ENCODE assay signal across 9 mouse cellular contexts in genomic region chr2:144086183-144086847, GRCm38 (mm10). TPM values are rescaled to one million over a fixed set of nuclear protein-coding genes. Genes with fewer than 3 reads are reported as not detected.
A peak's percentile ranks its signal among the peaks of the same experiment; 100 is the strongest.
DNase-seq lines count a peak whose midpoint lies in the region; ATAC-seq and TF ChIP-seq lines count a peak whose summit lies in the region.
"Had no signal": no experiment of that assay in that cellular context is flagged by ENCODE, and none has a peak within 500 bp of the region (broad histone marks: within the 10 kb centered on the region; RNA-seq: fewer than 3 reads in every experiment).

No protein-coding gene starts in this region.

- peaks cover 45% of the 10 kb centered on the region for H3K4me1 ChIP-seq in E14TG2a.4 (replicated peaks; ENCODE audit: low read depth, low read length)
- H3K4me1 ChIP-seq in heart, embryonic 12.5 days (replicated peaks): peaks cover 12% of the 10 kb centered on the region
- H3K4me1 ChIP-seq in kidney, embryonic 16.5 days (ENCODE audit: insufficient read depth, low read length): peaks cover 21% of the 10 kb centered on the region; the same call in 1 of the 2 replicates
- H3K4me1 ChIP-seq in midbrain, embryonic 13.5 days (replicated peaks): peaks cover 4% of the 10 kb centered on the region

- 25% methylated on average over 18 of the region's 18 CpGs for WGBS in heart, embryonic 12.5 days
- 22% methylated on average over 18 of the region's 18 CpGs for WGBS in kidney, embryonic 16.5 days
- 28% methylated on average over 18 of the region's 18 CpGs for WGBS in midbrain, embryonic 13.5 days

- H3K9ac ChIP-seq in heart, embryonic 12.5 days: no peak overlapping the region
- peak overlapping the region; percentile 51; the same call in 1 of the 2 replicates for H3K9ac ChIP-seq in kidney, embryonic 16.5 days (replicated peaks; ENCODE audit: low read length)
- H3K9ac ChIP-seq in midbrain, embryonic 13.5 days (replicated peaks): 0 out of 2 replicates have a peak overlapping the region, but pooled peaks have one; percentile 32

- ATAC-seq in heart, embryonic 12.5 days (ENCODE audit: insufficient number of reproducible peaks, low FRiP score): no peak
- peak; percentile 72 for ATAC-seq in kidney, embryonic 16.5 days (ENCODE audit: low FRiP score, low TSS enrichment)
- ATAC-seq in midbrain, embryonic 13.5 days: no peak
- no peak for ATAC-seq in monocyte, adult 5-6 weeks (replicated peaks; ENCODE audit: insufficient number of reproducible peaks, low FRiP score, low TSS enrichment, poor library complexity, severe bottlenecking)

- no peak for TF ChIP-seq CTCF in E14TG2a.4 (conservative IDR thresholded peaks at IDR 0.05; ENCODE audit: low read length)

- H3K9me3 ChIP-seq in E14TG2a.4 (ENCODE audit: low read length): no peaks in the 10 kb centered on the region
- H3K9me3 ChIP-seq in heart, embryonic 12.5 days (replicated peaks): no peaks in the 10 kb centered on the region
- H3K9me3 ChIP-seq in kidney, embryonic 16.5 days (ENCODE audit: low read length): no peaks in the 10 kb centered on the region
- H3K9me3 ChIP-seq in midbrain, embryonic 13.5 days: no peaks in the 10 kb centered on the region

- peaks cover 9% of the 10 kb centered on the region for H3K27me3 ChIP-seq in E14TG2a.4 (ENCODE audit: insufficient read depth, low read length)
- H3K27me3 ChIP-seq in heart, embryonic 12.5 days (replicated peaks): peaks cover 28% of the 10 kb centered on the region
- no peaks in the 10 kb centered on the region for H3K27me3 ChIP-seq in kidney, embryonic 16.5 days (ENCODE audit: insufficient read depth, low read length)
- H3K27me3 ChIP-seq in midbrain, embryonic 13.5 days: no peaks in the 10 kb centered on the region

- peak; percentile 64 for DNase-seq in adrenal gland, postnatal 10 days
- DNase-seq in left cerebral cortex, adult 11 months (ENCODE audit: low spot score): no peak
- no peak for DNase-seq in spleen, adult 18-20 months

- peak overlapping the region; percentile 73 for H3K27ac ChIP-seq in heart, embryonic 12.5 days (ENCODE audit: poor library complexity, severe bottlenecking)
- H3K27ac ChIP-seq in kidney, embryonic 16.5 days (ENCODE audit: low read length): peak overlapping the region; percentile 77
- H3K27ac ChIP-seq in midbrain, embryonic 13.5 days: no peak overlapping the region

- peak overlapping the region; percentile 62 for H3K4me3 ChIP-seq in E14TG2a.4 (replicated peaks; ENCODE audit: low read length)
- no peak overlapping the region for H3K4me3 ChIP-seq in heart, embryonic 12.5 days
- no peak overlapping the region for H3K4me3 ChIP-seq in kidney, embryonic 16.5 days (ENCODE audit: low read length)
- H3K4me3 ChIP-seq in midbrain, embryonic 13.5 days (replicated peaks): no peak overlapping the region

- no peaks in the 10 kb centered on the region for H3K36me3 ChIP-seq in E14TG2a.4 (ENCODE audit: insufficient read depth, low read length)
- no peaks in the 10 kb centered on the region for H3K36me3 ChIP-seq in heart, embryonic 12.5 days
- H3K36me3 ChIP-seq in kidney, embryonic 16.5 days (ENCODE audit: insufficient read depth, low read length): no peaks in the 10 kb centered on the region
- H3K36me3 ChIP-seq in midbrain, embryonic 13.5 days: no peaks in the 10 kb centered on the region

- H3K4me2 ChIP-seq in heart, embryonic 12.5 days: peak overlapping the region; percentile 33; the same call in 1 of the 2 replicates
- H3K4me2 ChIP-seq in kidney, embryonic 16.5 days (replicated peaks; ENCODE audit: low read depth, low read length): no peak overlapping the region
- no peak overlapping the region for H3K4me2 ChIP-seq in midbrain, embryonic 13.5 days (replicated peaks)

RNA-seq across cellular contexts. Expression of gene Banf2, which starts 53.5 kb away (rescaled TPM):
- not detected for total RNA-seq in adrenal gland, postnatal 10 days (2021)
- not detected in 2 replicates for polyA plus RNA-seq in heart, embryonic 12.5 days (2016; fragmentation: Nextera tagmentation; extraction: Ambion mirVana)
- not detected in 2 replicates for polyA plus RNA-seq in kidney, embryonic 16.5 days (2015; fragmentation: Nextera tagmentation; extraction: Ambion mirVana)
- polyA plus RNA-seq in midbrain, embryonic 13.5 days (2015; fragmentation: Nextera tagmentation; extraction: Ambion mirVana): not detected in 2 replicates
- not detected in 3 replicates for total RNA-seq in monocyte, adult 5-6 weeks (2017)
- total RNA-seq: left cerebral cortex, postnatal 10 days had no signal
